Mouse (Mus musculus): Measurements from ENCODE around the gene Gm3755. TPM values are rescaled to one million over a fixed set of nuclear protein-coding genes. Genes with fewer than 3 reads are reported as not detected.
"Not testable (repeated sequence)": the region's sequence is repeated elsewhere in the genome, so short reads cannot be mapped to it uniquely, and the experiment has no call there.

Gene Gm3755
- not detected for total RNA-seq (2021)
- long read RNA-seq, experiment 1: 0 reads
- long read RNA-seq, experiment 2: 0 reads

DNA sequence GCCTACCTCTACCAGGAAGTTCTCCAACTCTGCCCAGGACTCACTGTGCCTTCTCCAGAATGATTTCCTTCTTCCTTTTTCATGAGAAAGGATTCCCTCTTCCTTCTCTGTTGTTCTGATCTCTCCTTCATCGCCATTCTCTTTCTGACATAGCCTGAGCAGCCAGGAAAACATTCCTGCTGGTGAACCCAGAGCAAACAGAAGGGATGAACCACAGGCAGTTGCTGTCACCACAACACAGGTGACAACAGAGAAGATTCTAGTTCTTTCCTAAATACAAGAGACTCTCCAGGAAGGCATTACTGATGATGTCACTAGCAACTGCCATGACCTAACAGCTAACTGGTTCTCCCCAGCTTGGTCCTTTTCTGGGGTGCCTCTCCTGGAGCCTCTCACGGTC, at the start of gene Gm3755:
Gm3755 (minus strand) TSS at position 101 of the 400 bp plus-strand sequence.
- DNase-seq (ENCODE audit: low spot score in 2 of 2): not testable (repeated sequence)

DNA sequence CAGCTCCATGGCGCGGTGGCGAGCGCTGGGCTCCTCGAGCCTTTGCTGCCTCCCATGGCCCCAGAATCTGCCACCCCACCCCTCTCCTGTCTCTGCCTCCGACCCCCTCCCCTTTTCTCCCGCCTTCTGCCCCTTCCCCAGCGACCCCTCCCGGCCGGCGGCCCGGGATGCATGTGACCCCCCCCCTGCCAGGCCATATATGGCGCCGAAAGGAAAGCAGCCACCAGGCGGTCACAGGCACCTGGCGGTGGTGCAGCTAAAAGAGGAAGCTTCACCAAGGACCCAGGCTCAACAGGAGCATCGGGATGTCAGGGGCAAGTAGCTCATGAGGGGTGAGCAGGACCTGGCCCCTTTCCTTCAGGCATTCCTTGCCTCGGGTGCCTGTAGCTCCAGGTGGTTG, 38.0 kb upstream of the Gm3755 start:
- DNase-seq (ENCODE audit: low spot score in 2 of 2): not testable (repeated sequence)

DNA sequence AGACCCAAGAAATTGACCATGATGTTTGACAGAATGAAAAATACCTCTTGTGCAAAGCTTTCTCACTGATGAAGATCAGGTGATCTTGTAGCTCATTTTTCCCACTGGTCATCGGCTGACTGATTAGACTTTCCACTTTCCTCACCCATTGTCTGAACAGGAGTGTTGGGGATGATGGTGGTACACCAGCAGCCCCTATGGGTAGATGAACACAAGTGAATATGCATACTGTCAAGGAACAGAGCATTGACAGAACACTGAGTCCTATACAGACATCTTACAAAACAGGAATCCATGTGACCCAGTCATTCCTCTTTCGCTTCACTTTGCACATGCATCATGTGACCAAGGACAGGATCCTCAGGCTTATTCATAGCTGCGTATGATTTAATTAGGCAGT, 32.9 kb upstream of the Gm3755 start, which contains the start of gene Gm3752:
Gm3752 (minus strand) TSS at position 101 of the 400 bp plus-strand sequence.
- DNase-seq (ENCODE audit: low spot score in 2 of 2): not testable (repeated sequence)

DNA sequence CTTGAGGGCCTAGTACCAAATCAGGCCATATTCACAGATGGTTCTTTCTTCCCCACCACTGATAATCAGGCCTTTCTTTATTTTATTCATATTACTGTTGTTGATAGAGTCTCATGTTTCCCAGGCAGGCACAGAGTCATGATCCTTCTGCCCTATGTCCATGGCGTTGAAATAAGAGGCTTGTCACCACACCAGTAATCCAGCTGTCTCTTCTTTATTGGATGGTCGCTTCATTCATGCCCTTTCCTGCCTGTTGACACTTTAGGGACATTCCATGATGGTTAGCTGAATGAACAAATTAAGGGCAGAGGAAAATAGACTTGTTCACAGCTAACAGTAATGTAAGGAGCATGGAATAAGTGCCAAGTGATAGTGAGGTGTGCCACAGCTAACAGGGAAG, 28.2 kb downstream of the Gm3755 start:
- peak in 1 of 2 experiments; percentile 15 for DNase-seq (ENCODE audit: low spot score in 2 of 2)

Other genes starting within 250 kb of the Gm3755 start
- not detected for gene Gm3727, start 186.2 kb downstream of the Gm3755 start, total RNA-seq (2021)
- gene Gm3739, start 135.9 kb downstream of the Gm3755 start, total RNA-seq (2021): not detected
- gene Gm5797, start 118.5 kb downstream of the Gm3755 start, total RNA-seq (2021): not detected
- not detected for gene Gm8374, start 85.8 kb downstream of the Gm3755 start, total RNA-seq (2021)
- gene Gm3752, start 32.8 kb upstream of the Gm3755 start, total RNA-seq (2021): not detected
- gene Gm3558, start 117.6 kb upstream of the Gm3755 start, total RNA-seq (2021): under 1 TPM in 1 of 2 experiments, not detected in 1; 0.36 TPM
- gene Gm10338, start 144.7 kb upstream of the Gm3755 start, total RNA-seq (2021): not detected
- not detected for gene Gm10128, start 193.1 kb upstream of the Gm3755 start, total RNA-seq (2021)

All from adrenal gland, adult 18-20 months (tissue).